Mouse (Mus musculus) monocyte, adult 2 months (primary cell): ENCODE data around the gene Slc5a8.

Experiments
- DNase-seq, 2 experiments: peaks; one replicate each; pipeline ENCODE4 v3.0.0; 2022; ENCODE audit warnings: low spot score in 2 of 2, low read depth in 1 of 2

Gene Slc5a8

GRCm38 (mm10) chr10:88978932-88979331 is 93.1 kb downstream of the Slc5a8 start:
- no peak for DNase-seq
